Mouse (Mus musculus) small intestine, adult 2 months (tissue): ENCODE results near the gene Slc38a3.

Experiments used
- CTCF ChIP-seq: fragments of 200-500 bp; IDR thresholded peaks from 2 replicates; pipeline ENCODE4 v1.5.1; 2012; ENCODE audit warnings: low read depth, mild to moderate bottlenecking, control low read depth, inconsistent platforms, low read length, moderate library complexity, mixed read lengths; ENCODE audit not compliant: insufficient replicate concordance, insufficient read length; ENCODE audit errors: extremely low read depth
- POLR2A ChIP-seq: fragments of 200-500 bp; IDR thresholded peaks from 2 replicates; pipeline ENCODE4 v1.6.1; 2012; ENCODE audit warnings: low read depth, mild to moderate bottlenecking, control low read depth, inconsistent platforms, low read length, moderate library complexity

DNA sequence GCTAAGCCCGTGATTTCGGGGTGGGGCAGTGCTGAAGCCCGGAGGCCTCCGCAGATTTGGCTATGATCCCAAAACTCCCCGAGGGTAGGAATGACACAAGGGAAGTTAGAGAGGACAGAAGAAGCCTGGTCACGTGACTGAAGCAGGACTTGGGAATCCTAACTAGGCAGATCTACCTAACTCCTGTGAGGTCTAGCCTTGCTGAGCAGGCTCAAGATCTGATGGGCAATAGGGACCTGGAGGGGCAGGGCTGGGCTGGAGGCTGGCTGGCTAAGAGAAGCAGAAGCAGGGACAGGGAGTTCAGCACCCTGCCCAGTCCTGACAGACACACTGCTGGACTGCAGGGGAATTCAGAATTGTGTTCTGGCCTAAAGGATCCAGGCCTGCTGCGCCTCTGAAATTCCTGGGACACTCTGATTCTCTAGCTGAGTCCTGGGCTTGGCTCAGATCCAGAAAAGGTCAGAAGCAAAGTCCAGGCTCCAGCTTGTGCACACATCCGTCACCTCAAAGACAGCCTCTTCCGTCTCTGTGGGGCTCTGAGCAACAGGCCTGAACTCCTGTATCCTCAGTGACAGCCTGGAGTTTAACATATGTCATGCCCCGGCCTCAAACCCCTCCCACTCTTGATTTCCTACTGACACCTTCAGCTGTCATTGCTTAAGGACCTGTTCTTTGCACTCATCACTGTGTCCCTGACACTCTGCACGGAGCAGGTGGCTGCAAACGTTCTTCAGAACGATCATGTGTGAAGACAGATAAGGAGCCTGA, 50.4 kb downstream of the Slc38a3 start:
- TF ChIP-seq CTCF = no peak
- TF ChIP-seq POLR2A = no peak
